Mouse (Mus musculus) thymus, postnatal 0 days (tissue): ENCODE results near the gene Zmym4. TPM values are rescaled to one million over a fixed set of nuclear protein-coding genes. Genes with fewer than 3 reads are reported as not detected.

ENCODE experiments used
- DNase-seq: peaks from one replicate; pipeline ENCODE4 v3.0.0-alpha.2; 2015; ENCODE audit warnings: low spot score
- polyA plus RNA-seq: library from polyadenylated mRNA; unstranded; fragments of >200 nt; fragmentation: Nextera tagmentation; extraction: Ambion mirVana; gene quantifications from 2 replicates; pipeline ENCODE4 v1.2.1, GENCODE M21; 2015

Gene Zmym4
- polyA plus RNA-seq, 1 experiment from 2014 or later: 14.3 TPM

GRCm38 (mm10) chr4:126823917-126824316, 144.0 kb downstream of the Zmym4 start:
- no peak for DNase-seq

GRCm38 (mm10) chr4:126822891-126823882, 144.7 kb downstream of the Zmym4 start:
- DNase-seq: no peak

- DNase-seq: peak; percentile 16
These were observed 153.1 kb downstream of the Zmym4 start for GRCm38 (mm10) chr4:126814854-126815253.

GRCm38 (mm10) chr4:126813212-126813611, 154.7 kb downstream of the Zmym4 start:
- DNase-seq: peak; percentile 26

Other genes with a start within 250 kb of the Zmym4 start
- not detected in 2 replicates for gene Tfap2e, start 231.9 kb downstream of the Zmym4 start, polyA plus RNA-seq
- 18.4 and 20.6 TPM in 2 replicates for gene Ncdn, start 214.7 kb downstream of the Zmym4 start, polyA plus RNA-seq
- gene AU040320, start 214.6 kb downstream of the Zmym4 start, polyA plus RNA-seq: 15.4 and 15.6 TPM in 2 replicates
- 112 and 127 TPM in 2 replicates for gene Sfpq, start 53.2 kb upstream of the Zmym4 start, polyA plus RNA-seq
- 27.0 and 27.7 TPM in 2 replicates for gene Zmym1, start 93.0 kb upstream of the Zmym4 start, polyA plus RNA-seq
- gene Zmym6, start 109.2 kb upstream of the Zmym4 start, polyA plus RNA-seq: 11.0 and 11.1 TPM in 2 replicates
- gene Tmem35b, start 155.6 kb upstream of the Zmym4 start, polyA plus RNA-seq: 18.4 and 22.2 TPM in 2 replicates
- 0.55 and 0.80 TPM in 2 replicates for gene Dlgap3, start 201.1 kb upstream of the Zmym4 start, polyA plus RNA-seq